Mouse (Mus musculus) midbrain, embryonic 10.5 days (tissue): Measurements from ENCODE around the gene Foxg1. TPM values are rescaled to one million over a fixed set of nuclear protein-coding genes. Genes with fewer than 3 reads are reported as not detected.

Source experiments
- DNase-seq: peaks from one replicate; pipeline ENCODE4 v3.0.0-alpha.2; 2017; ENCODE audit warnings: low spot score
- H3K27ac ChIP-seq: fragments of 300-500 bp; sonication (generic); replicated peaks from 2 replicates; pipeline ENCODE4 v1.5.1; 2016; ENCODE audit warnings: mild to moderate bottlenecking
- H3K27me3 ChIP-seq: fragments of 300-500 bp; sonication (generic); 2 replicates; pipeline ENCODE4 v1.6.1; 2016; ENCODE audit warnings: low read depth, mild to moderate bottlenecking; ENCODE audit not compliant: poor library complexity, severe bottlenecking
- H3K36me3 ChIP-seq: fragments of 300-500 bp; sonication (generic); 2 replicates; pipeline ENCODE4 v1.6.1; 2016; ENCODE audit warnings: mild to moderate bottlenecking, moderate library complexity
- H3K4me1 ChIP-seq: fragments of 300-500 bp; sonication (generic); 2 replicates; pipeline ENCODE4 v1.6.1; 2016
- H3K4me3 ChIP-seq: fragments of 300-500 bp; sonication (generic); 2 replicates; pipeline ENCODE4 v1.5.1; 2016; ENCODE audit warnings: mild to moderate bottlenecking, moderate library complexity
- H3K9me3 ChIP-seq: fragments of 300-500 bp; sonication (generic); replicated peaks from 2 replicates; pipeline ENCODE4 v1.6.1; 2016; ENCODE audit warnings: mild to moderate bottlenecking
- WGBS: fragments of 180-500 bp; shearing (Covaris S2); methylation state at CpG from one replicate; pipeline ENCODE4 v1.1.7; 2016; 5-methylcytosine and 5-hydroxymethylcytosine counted together
- polyA plus RNA-seq: library from polyadenylated mRNA; unstranded; fragments of >200 nt; fragmentation: Nextera tagmentation; extraction: Ambion mirVana; gene quantifications from 2 replicates; pipeline ENCODE4 v1.2.1, GENCODE M21; 2016

Foxg1 gene
- polyA plus RNA-seq, 1 experiment from 2014 or later = 0.31 TPM

GRCm38 (mm10) chr12:49390257-49390656 lies 7.8 kb downstream of the Foxg1 start:
- Histone ChIP-seq H3K27me3 (peaks cover 100% of the 10 kb centered on the region), H3K27ac (no peak overlapping the region), H3K4me1 (0 out of 2 replicates have a peak, but pooled peaks cover 4% of the 10 kb centered on the region), H3K4me3 (no peak overlapping the region), H3K36me3 (no peaks in the 10 kb centered on the region), H3K9me3 (no peaks in the 10 kb centered on the region)
- WGBS = 1% methylated on average over 13 of the region's 13 CpGs
- DNase-seq = peak; percentile 25

GRCm38 (mm10) chr12:49390926-49391304 lies 8.5 kb downstream of the Foxg1 start:
- WGBS = 1% methylated on average over 9 of the region's 9 CpGs
- Histone ChIP-seq H3K27me3 (peaks cover 100% of the 10 kb centered on the region), H3K27ac (no peak overlapping the region), H3K9me3 (no peaks in the 10 kb centered on the region), H3K36me3 (no peaks in the 10 kb centered on the region), H3K4me1 (0 out of 2 replicates have a peak, but pooled peaks cover 2% of the 10 kb centered on the region), H3K4me3 (peak overlapping the region; percentile 49)
- DNase-seq = no peak

DNA sequence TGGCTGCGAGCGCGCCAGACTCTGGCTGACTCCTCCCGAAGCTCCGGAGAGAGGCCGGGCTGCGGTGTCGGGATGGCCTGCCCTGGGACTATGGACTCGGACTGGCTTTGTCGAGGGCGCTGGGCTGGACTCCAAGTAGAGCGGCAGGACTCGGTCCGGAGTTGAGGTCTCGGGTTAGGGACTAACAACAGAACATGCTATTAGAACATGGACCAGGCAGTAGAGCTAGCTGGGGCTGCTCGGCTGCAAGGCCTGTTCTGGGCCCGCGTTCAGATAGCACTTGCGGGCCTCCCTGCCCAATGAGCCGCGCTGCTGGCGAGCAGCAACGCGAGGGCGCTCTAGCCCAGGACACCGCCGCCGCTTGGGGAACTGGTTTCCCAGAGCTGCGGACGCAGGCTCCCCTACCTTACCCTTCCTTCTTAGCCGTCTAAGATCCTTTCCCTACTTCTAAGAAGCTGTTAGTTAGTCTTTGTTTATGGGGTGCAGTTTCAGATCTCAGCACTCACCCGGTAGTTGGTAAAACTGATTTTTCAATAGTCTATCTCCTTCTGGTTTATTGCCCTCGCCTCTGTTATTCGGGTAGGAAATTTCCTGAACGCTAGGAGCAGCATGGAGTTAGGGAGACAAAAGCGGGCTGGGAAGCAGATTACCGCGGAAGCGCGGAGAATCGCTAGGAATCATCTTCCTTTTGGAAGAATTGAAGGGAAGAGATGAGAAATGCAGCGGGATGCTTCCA lies 9.0 kb downstream of the Foxg1 start:
- WGBS = under 1% methylated on average over 42 of the region's 42 CpGs
- H3K27ac ChIP-seq = 0 out of 2 replicates have a peak overlapping the region, but pooled peaks have one; percentile 6
- H3K27me3 ChIP-seq = peaks cover 100% of the 10 kb centered on the region

DNA sequence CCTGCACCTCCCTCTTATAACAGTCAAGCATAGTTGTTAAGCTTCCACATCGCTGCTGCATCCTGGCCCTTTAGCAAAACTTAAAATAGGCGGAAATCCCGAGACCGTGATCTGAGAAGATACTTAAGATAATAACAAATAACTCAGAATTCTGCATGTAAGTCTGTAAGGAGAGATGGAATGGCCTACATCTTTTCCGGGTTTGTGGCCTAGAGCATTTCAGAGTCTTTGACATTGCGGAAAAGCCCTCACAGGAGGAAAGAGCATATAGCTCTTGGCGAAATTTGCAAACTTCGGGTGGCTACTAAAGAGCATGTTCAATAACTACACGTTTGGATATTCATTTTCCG lies 9.6 kb downstream of the Foxg1 start:
- 2% methylated on average over 10 of the region's 10 CpGs for WGBS
- peaks cover 100% of the 10 kb centered on the region for H3K27me3 ChIP-seq

More for the DNA sequence above, 9.0 kb downstream of the Foxg1 start:
- H3K4me1 ChIP-seq = 0 out of 2 replicates have a peak, but pooled peaks cover 2% of the 10 kb centered on the region
- no peaks in the 10 kb centered on the region for H3K36me3 ChIP-seq
- H3K4me3 ChIP-seq = peak overlapping the region; percentile 49
- no peaks in the 10 kb centered on the region for H3K9me3 ChIP-seq
- peak; percentile 88 for DNase-seq

GRCm38 (mm10) chr12:49392876-49393275 lies 10.4 kb downstream of the Foxg1 start:
- H3K27me3 ChIP-seq = peaks cover 100% of the 10 kb centered on the region
- H3K4me1 ChIP-seq = 0 out of 2 replicates have a peak, but pooled peaks cover 2% of the 10 kb centered on the region
- 4% methylated on average over 5 of the region's 5 CpGs for WGBS
- H3K9me3 ChIP-seq = no peaks in the 10 kb centered on the region
- H3K36me3 ChIP-seq = no peaks in the 10 kb centered on the region
- no peak overlapping the region for H3K4me3 ChIP-seq
- H3K27ac ChIP-seq = no peak overlapping the region
- no peak for DNase-seq

More for the DNA sequence above, 9.6 kb downstream of the Foxg1 start:
- Histone ChIP-seq H3K27ac (no peak overlapping the region), H3K4me1 (0 out of 2 replicates have a peak, but pooled peaks cover 2% of the 10 kb centered on the region), H3K36me3 (no peaks in the 10 kb centered on the region), H3K9me3 (no peaks in the 10 kb centered on the region), H3K4me3 (peak overlapping the region; percentile 49)
- DNase-seq = no peak

- Histone ChIP-seq H3K27me3 (peaks cover 100% of the 10 kb centered on the region), H3K4me3 (no peak overlapping the region), H3K9me3 (no peaks in the 10 kb centered on the region), H3K27ac (no peak overlapping the region), H3K4me1 (0 out of 2 replicates have a peak, but pooled peaks cover 2% of the 10 kb centered on the region), H3K36me3 (no peaks in the 10 kb centered on the region)
- no peak for DNase-seq
- WGBS = 4% methylated on average over 3 of the region's 3 CpGs
Measured at GRCm38 (mm10) chr12:49393639-49394038, 11.2 kb downstream of the Foxg1 start.

GRCm38 (mm10) chr12:49394181-49394580 lies 11.7 kb downstream of the Foxg1 start:
- Histone ChIP-seq H3K4me3 (no peak overlapping the region), H3K9me3 (no peaks in the 10 kb centered on the region), H3K27ac (no peak overlapping the region), H3K4me1 (0 out of 2 replicates have a peak, but pooled peaks cover 2% of the 10 kb centered on the region), H3K36me3 (no peaks in the 10 kb centered on the region), H3K27me3 (peaks cover 100% of the 10 kb centered on the region)
- DNase-seq = no peak
- WGBS = 0% methylated on average over 1 of the region's 1 CpGs

DNA sequence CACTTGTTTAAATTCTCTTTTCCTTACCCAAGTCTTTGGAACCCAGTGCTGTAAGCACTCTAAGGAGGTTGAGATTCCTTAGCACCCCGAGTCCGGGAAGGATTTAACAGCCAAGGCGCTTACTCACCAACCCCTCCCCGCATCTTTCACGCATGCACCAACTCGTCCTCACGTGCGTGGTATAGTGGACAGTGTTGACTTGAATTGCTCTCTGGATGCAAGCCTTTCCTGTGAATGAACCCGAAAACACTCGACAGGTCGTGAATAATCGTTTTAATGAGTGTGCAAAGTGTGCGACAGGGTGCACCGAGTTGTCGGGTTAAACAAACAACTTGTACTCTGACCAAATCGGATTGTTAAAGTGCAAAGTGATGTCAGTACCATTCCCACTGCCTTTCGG lies 12.4 kb downstream of the Foxg1 start:
- peak; percentile 47 for DNase-seq
- Histone ChIP-seq H3K27ac (no peak overlapping the region), H3K9me3 (no peaks in the 10 kb centered on the region), H3K36me3 (no peaks in the 10 kb centered on the region), H3K27me3 (peaks cover 100% of the 10 kb centered on the region), H3K4me3 (no peak overlapping the region), H3K4me1 (0 out of 2 replicates have a peak, but pooled peaks cover 2% of the 10 kb centered on the region)
- under 1% methylated on average over 17 of the region's 17 CpGs for WGBS

DNA sequence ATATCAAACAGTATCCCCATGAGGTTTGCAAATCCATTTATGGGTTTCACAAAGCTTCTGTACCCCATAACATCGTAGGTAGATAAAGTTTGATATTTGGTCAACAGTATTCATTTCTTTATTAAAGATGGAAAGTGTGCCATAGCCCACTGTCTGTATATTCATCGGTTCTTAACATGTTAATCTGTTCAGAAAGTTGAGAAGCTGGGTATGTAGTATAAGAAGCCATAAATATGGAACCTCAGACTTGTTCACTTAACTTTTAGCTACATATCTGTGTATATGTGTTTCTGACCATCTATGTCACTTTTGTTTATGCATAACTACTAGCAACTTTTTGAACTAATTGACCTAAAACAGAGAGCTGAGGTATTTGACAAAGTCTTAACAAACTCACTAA lies 13.5 kb downstream of the Foxg1 start:
- WGBS = 17% methylated on average over 2 of the region's 2 CpGs
- Histone ChIP-seq H3K27ac (no peak overlapping the region), H3K9me3 (no peaks in the 10 kb centered on the region), H3K4me3 (no peak overlapping the region), H3K27me3 (peaks cover 100% of the 10 kb centered on the region), H3K4me1 (peaks cover 8% of the 10 kb centered on the region), H3K36me3 (no peaks in the 10 kb centered on the region)
- DNase-seq = no peak

DNA sequence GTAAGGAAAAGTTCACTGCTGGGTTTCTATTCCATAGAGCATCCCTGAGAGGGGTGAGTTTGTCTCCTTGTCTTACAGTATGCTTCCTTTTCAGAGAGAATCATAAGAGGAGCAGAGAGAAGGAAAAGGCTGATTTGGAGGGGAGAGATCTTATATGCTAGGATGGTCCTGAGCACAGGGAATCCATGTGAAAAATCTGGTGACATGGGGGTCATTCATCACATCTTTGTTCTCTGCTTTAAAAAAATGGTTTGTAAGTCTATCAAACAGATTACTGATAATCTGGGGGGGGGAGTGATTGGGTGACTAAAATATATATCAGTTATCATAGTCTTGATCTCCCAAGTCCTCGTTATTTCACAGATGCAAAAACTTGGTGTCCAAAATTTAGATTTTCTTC lies 14.3 kb downstream of the Foxg1 start:
- Histone ChIP-seq H3K27ac (no peak overlapping the region), H3K4me1 (peaks cover 13% of the 10 kb centered on the region), H3K4me3 (no peak overlapping the region), H3K27me3 (peaks cover 100% of the 10 kb centered on the region), H3K9me3 (no peaks in the 10 kb centered on the region), H3K36me3 (no peaks in the 10 kb centered on the region)
- no peak for DNase-seq
- 34% methylated on average over 1 of the region's 1 CpGs for WGBS

DNA sequence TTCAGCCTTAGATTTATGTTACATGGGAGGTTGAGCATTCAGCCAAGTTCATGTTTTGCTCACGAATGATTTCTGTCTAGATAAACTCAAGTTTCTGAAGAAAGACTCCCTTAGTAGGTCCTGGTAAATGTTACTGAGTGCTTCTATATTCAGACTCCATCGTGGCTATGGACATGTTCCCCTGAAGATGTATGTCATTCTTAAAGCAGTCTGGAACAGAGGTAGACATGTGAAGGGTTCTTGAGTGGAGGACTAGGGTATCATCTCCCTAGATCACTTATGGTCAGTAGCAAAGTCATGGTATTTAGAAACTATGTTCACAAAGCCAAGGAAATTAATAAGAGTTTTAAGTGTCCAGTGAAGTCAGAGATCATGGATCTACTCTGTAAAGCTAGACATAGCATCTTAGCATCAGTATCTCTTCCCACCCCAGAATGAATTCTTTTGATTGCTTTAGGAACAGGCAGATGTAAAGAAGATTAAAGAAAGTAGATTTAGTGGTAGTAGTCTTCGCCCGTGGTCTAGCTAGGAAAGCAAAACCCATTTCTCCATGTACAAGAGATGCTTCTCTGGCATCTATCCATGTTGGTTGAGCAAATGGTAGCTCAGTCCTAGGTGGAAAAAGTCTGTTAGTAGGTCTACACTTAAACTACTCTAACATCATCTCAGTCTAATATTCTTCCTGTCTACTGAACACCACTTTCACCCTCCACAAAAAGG lies 15.1 kb downstream of the Foxg1 start:
- 17% methylated on average over 4 of the region's 4 CpGs for WGBS
- H3K4me1 ChIP-seq = peaks cover 15% of the 10 kb centered on the region
- H3K9me3 ChIP-seq = no peaks in the 10 kb centered on the region
- no peak overlapping the region for H3K27ac ChIP-seq
- no peak overlapping the region for H3K4me3 ChIP-seq
- H3K36me3 ChIP-seq = no peaks in the 10 kb centered on the region
- DNase-seq = no peak
- peaks cover 100% of the 10 kb centered on the region for H3K27me3 ChIP-seq

DNA sequence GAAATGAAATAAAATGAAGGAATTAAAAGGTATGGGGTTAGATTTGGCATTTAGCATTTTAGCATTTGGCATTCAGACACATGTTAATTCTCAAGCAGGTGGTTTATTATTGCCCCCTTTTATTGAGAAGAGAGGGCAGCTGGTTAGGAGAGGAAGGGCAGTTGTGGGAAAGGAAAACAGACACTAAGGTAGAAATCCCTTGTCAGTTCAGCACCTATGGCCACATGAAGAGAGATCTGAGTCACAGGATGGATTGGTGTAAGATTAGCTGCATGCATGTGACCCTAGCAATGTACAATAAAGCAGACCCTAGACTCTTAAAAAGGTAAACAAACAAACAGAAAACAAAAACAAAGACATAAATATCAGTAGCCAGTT lies 15.7 kb downstream of the Foxg1 start:
- H3K27ac ChIP-seq = no peak overlapping the region
- H3K4me3 ChIP-seq = no peak overlapping the region
- H3K9me3 ChIP-seq = no peaks in the 10 kb centered on the region
- no peak for DNase-seq
- no peaks in the 10 kb centered on the region for H3K36me3 ChIP-seq
- peaks cover 100% of the 10 kb centered on the region for H3K27me3 ChIP-seq
- H3K4me1 ChIP-seq = peaks cover 15% of the 10 kb centered on the region

- H3K36me3 ChIP-seq = no peaks in the 10 kb centered on the region
- WGBS = 12% methylated on average over 3 of the region's 3 CpGs
- H3K4me3 ChIP-seq = no peak overlapping the region
- H3K9me3 ChIP-seq = no peaks in the 10 kb centered on the region
- no peak overlapping the region for H3K27ac ChIP-seq
- H3K27me3 ChIP-seq = peaks cover 100% of the 10 kb centered on the region
- H3K4me1 ChIP-seq = peaks cover 15% of the 10 kb centered on the region
- no peak for DNase-seq
Measured at GRCm38 (mm10) chr12:49398636-49399035, 16.2 kb downstream of the Foxg1 start.
